Mouse (Mus musculus): ENCODE data around the gene Cdc42.

GRCm38 (mm10) chr4:137373711-137374110 lies 16.2 kb upstream of the Cdc42 start:
- TF ChIP-seq CTCF (IDR thresholded peaks at IDR 0.05; ENCODE audit: low read depth) (no peak), EP300 (IDR thresholded peaks at IDR 0.05; ENCODE audit: low read depth) (no peak)

All from liver, embryonic 14.5 days (tissue).